Mouse (Mus musculus) hematopoietic stem cell, adult 5-6 weeks (primary cell): Measurements from ENCODE around the gene Ptpre. TPM values are rescaled to one million over a fixed set of nuclear protein-coding genes. Genes with fewer than 3 reads are reported as not detected.
"Not testable (repeated sequence)": the region's sequence is repeated elsewhere in the genome, so short reads cannot be mapped to it uniquely, and the experiment has no call there.

Source experiments
- ATAC-seq, 2 experiments: fragments of 125-278 bp in 1 of 2; replicated peaks in 1 of 2; 2 replicates each; pipeline ENCODE4 v1.8.0; 2016 to 2017; ENCODE audit warnings: inconsistent platforms in 2 of 2, mild to moderate bottlenecking in 2 of 2, moderate number of reproducible peaks in 2 of 2, low read depth in 1 of 2, moderate TSS enrichment in 1 of 2; ENCODE audit not compliant: low FRiP score in 2 of 2, poor library complexity in 2 of 2, severe bottlenecking in 2 of 2, insufficient read depth in 1 of 2, low TSS enrichment in 1 of 2
- total RNA-seq: library from RNA; stranded (forward); fragments of 172-1452, 232-1000 nt; gene quantifications from 2 replicates; pipeline ENCODE4 v1.2.3, GENCODE M21; 2017

Gene Ptpre
- total RNA-seq = 106 and 117 TPM in 2 replicates

- ATAC-seq = peak; percentile 84 to 86
Measured at GRCm38 (mm10) chr7:135537341-135537901, at the start of gene Ptpre. Gene Ptpre, plus strand, starts transcription at chr7:135537481.

- peak in 1 of 2 experiments; percentile 70; a peak in 2 of 4 replicates for ATAC-seq
Measured at GRCm38 (mm10) chr7:135488214-135488810, 49.0 kb upstream of the Ptpre start.

- no peak for ATAC-seq
Measured at GRCm38 (mm10) chr7:135489724-135490499, 47.4 kb upstream of the Ptpre start.

GRCm38 (mm10) chr7:135490500-135490886, 46.8 kb upstream of the Ptpre start:
- ATAC-seq = no peak

GRCm38 (mm10) chr7:135495303-135495702, 42.0 kb upstream of the Ptpre start:
- ATAC-seq = peak; percentile 56 to 78; a peak in 3 of 4 replicates

GRCm38 (mm10) chr7:135498565-135499186, 38.6 kb upstream of the Ptpre start:
- no peak for ATAC-seq

GRCm38 (mm10) chr7:135499403-135499802, 37.9 kb upstream of the Ptpre start:
- 0 out of 4 replicates have a peak, but pooled peaks of 1 of the 2 experiments have one; percentile 46 for ATAC-seq

- ATAC-seq = not testable (repeated sequence)
Measured at GRCm38 (mm10) chr7:135506506-135506905, 30.8 kb upstream of the Ptpre start.

GRCm38 (mm10) chr7:135508602-135509001, 28.7 kb upstream of the Ptpre start:
- peak; percentile 39 to 56; a peak in 3 of 4 replicates for ATAC-seq

GRCm38 (mm10) chr7:135509272-135509671, 28.0 kb upstream of the Ptpre start:
- no peak for ATAC-seq

- no peak for ATAC-seq
Measured at GRCm38 (mm10) chr7:135510431-135510830, 26.9 kb upstream of the Ptpre start.

- ATAC-seq = no peak
Measured at GRCm38 (mm10) chr7:135511723-135512122, 25.6 kb upstream of the Ptpre start.

- ATAC-seq = peak in 1 of 2 experiments; percentile 27; a peak in 2 of 4 replicates
Measured at GRCm38 (mm10) chr7:135517191-135517590, 20.1 kb upstream of the Ptpre start.

GRCm38 (mm10) chr7:135520241-135520640, 17.0 kb upstream of the Ptpre start:
- peak in 1 of 2 experiments; percentile 57; a peak in 3 of 4 replicates for ATAC-seq

- peak; percentile 40; a peak in 2 of 4 replicates for ATAC-seq
Measured at GRCm38 (mm10) chr7:135521755-135522512, 15.3 kb upstream of the Ptpre start.

GRCm38 (mm10) chr7:135523981-135524380, 13.3 kb upstream of the Ptpre start:
- ATAC-seq = peak in 1 of 2 experiments; percentile 39; a peak in 1 of 4 replicates

GRCm38 (mm10) chr7:135524424-135524967, 12.8 kb upstream of the Ptpre start:
- no peak for ATAC-seq
